Mouse (Mus musculus): ENCODE results near the gene Nkain4. TPM values are rescaled to one million over a fixed set of nuclear protein-coding genes. Genes with fewer than 3 reads are reported as not detected.

Nkain4 gene
- polyA plus RNA-seq, 1 experiment from 2014 or later: 89.6 TPM

GRCm38 (mm10) chr2:180928723-180929122 is 25.8 kb downstream of the Nkain4 start, which contains the start of gene Birc7:
Gene Birc7 (plus strand): TSS chr2:180929023.
- no peak within 1 kb of the TSS for H3K4me2 ChIP-seq (ENCODE audit: low read length)
- H3K4me1 ChIP-seq (ENCODE audit: control insufficient read depth, insufficient read depth, low read length): no peaks in the 10 kb centered on the region
- no peaks in the 10 kb centered on the region for H3K27me3 ChIP-seq (ENCODE audit: control insufficient read depth, insufficient read depth, low read length)
- no peaks in the 10 kb centered on the region for H3K9me3 ChIP-seq (ENCODE audit: control insufficient read depth, low read length)
- H3K27ac ChIP-seq (replicated peaks; ENCODE audit: low read depth, low read length): 0 out of 2 replicates have a peak within 1 kb of the TSS, but pooled peaks have one; percentile 13
- no peaks in the 10 kb centered on the region; the same call in 1 of the 2 replicates for H3K36me3 ChIP-seq (ENCODE audit: control insufficient read depth, insufficient read depth, low read length)
- no peak within 1 kb of the TSS for H3K9ac ChIP-seq (replicated peaks; ENCODE audit: low read length)
- WGBS: 35% methylated on average over 4 of the region's 4 CpGs
- no peak for DNase-seq
- H3K4me3 ChIP-seq (replicated peaks; ENCODE audit: low read depth, low read length): no peak within 1 kb of the TSS
- ATAC-seq (ENCODE audit: low FRiP score, low TSS enrichment): no peak

GRCm38 (mm10) chr2:180925176-180925575 is 29.3 kb downstream of the Nkain4 start:
- H3K9ac ChIP-seq (replicated peaks; ENCODE audit: low read length): no peak overlapping the region
- H3K9me3 ChIP-seq (ENCODE audit: control insufficient read depth, low read length): no peaks in the 10 kb centered on the region
- no peak overlapping the region for H3K27ac ChIP-seq (replicated peaks; ENCODE audit: low read depth, low read length)
- H3K36me3 ChIP-seq (ENCODE audit: control insufficient read depth, insufficient read depth, low read length): no peaks in the 10 kb centered on the region
- no peaks in the 10 kb centered on the region for H3K4me1 ChIP-seq (ENCODE audit: control insufficient read depth, insufficient read depth, low read length)
- H3K4me3 ChIP-seq (replicated peaks; ENCODE audit: low read depth, low read length): no peak overlapping the region
- H3K4me2 ChIP-seq (ENCODE audit: low read length): no peak overlapping the region
- DNase-seq: peak; percentile 89
- H3K27me3 ChIP-seq (ENCODE audit: control insufficient read depth, insufficient read depth, low read length): no peaks in the 10 kb centered on the region
- 4% methylated on average over 4 of the region's 4 CpGs for WGBS
- no peak for ATAC-seq (ENCODE audit: low FRiP score, low TSS enrichment)

GRCm38 (mm10) chr2:180922739-180923138 is 31.8 kb downstream of the Nkain4 start:
- WGBS: 89% methylated on average over 6 of the region's 6 CpGs
- no peaks in the 10 kb centered on the region for H3K27me3 ChIP-seq (ENCODE audit: control insufficient read depth, insufficient read depth, low read length)
- no peaks in the 10 kb centered on the region for H3K9me3 ChIP-seq (ENCODE audit: control insufficient read depth, low read length)
- peaks cover 9% of the 10 kb centered on the region; the same call in 1 of the 2 replicates for H3K4me1 ChIP-seq (ENCODE audit: control insufficient read depth, insufficient read depth, low read length)
- no peak overlapping the region for H3K27ac ChIP-seq (replicated peaks; ENCODE audit: low read depth, low read length)
- DNase-seq (no peak), ATAC-seq (ENCODE audit: low FRiP score, low TSS enrichment) (no peak)
- no peak overlapping the region for H3K4me3 ChIP-seq (replicated peaks; ENCODE audit: low read depth, low read length)
- no peak overlapping the region for H3K4me2 ChIP-seq (ENCODE audit: low read length)
- H3K9ac ChIP-seq (replicated peaks; ENCODE audit: low read length): no peak overlapping the region
- H3K36me3 ChIP-seq (ENCODE audit: control insufficient read depth, insufficient read depth, low read length): peaks cover 11% of the 10 kb centered on the region

GRCm38 (mm10) chr2:180920810-180921400 is 33.6 kb downstream of the Nkain4 start, which contains the start of gene Ythdf1:
Gene Ythdf1 (minus strand): TSS chr2:180920949.
- WGBS: under 1% methylated on average over 56 of the region's 56 CpGs
- H3K27me3 ChIP-seq (ENCODE audit: control insufficient read depth, insufficient read depth, low read length): no peaks in the 10 kb centered on the region
- ATAC-seq (ENCODE audit: low FRiP score, low TSS enrichment): peak; percentile 94
- H3K27ac ChIP-seq (replicated peaks; ENCODE audit: low read depth, low read length): peak within 1 kb of the TSS; percentile 70
- peak within 1 kb of the TSS; percentile 98 for H3K4me3 ChIP-seq (replicated peaks; ENCODE audit: low read depth, low read length)
- H3K4me1 ChIP-seq (ENCODE audit: control insufficient read depth, insufficient read depth, low read length): peaks cover 9% of the 10 kb centered on the region; the same call in 1 of the 2 replicates
- H3K9ac ChIP-seq (replicated peaks; ENCODE audit: low read length): peak within 1 kb of the TSS; percentile 95
- H3K9me3 ChIP-seq (ENCODE audit: control insufficient read depth, low read length): no peaks in the 10 kb centered on the region
- H3K4me2 ChIP-seq (ENCODE audit: low read length): peak within 1 kb of the TSS; percentile 93
- peak; percentile 99 for DNase-seq
- H3K36me3 ChIP-seq (ENCODE audit: control insufficient read depth, insufficient read depth, low read length): peaks cover 27% of the 10 kb centered on the region

GRCm38 (mm10) chr2:180919913-180920809 is 34.3 kb downstream of the Nkain4 start:
- Histone ChIP-seq H3K4me3 (replicated peaks; ENCODE audit: low read depth, low read length) (peak overlapping the region; percentile 98), H3K36me3 (ENCODE audit: control insufficient read depth, insufficient read depth, low read length) (peaks cover 34% of the 10 kb centered on the region), H3K27me3 (ENCODE audit: control insufficient read depth, insufficient read depth, low read length) (no peaks in the 10 kb centered on the region), H3K4me1 (ENCODE audit: control insufficient read depth, insufficient read depth, low read length) (peaks cover 9% of the 10 kb centered on the region; the same call in 1 of the 2 replicates), H3K27ac (replicated peaks; ENCODE audit: low read depth, low read length) (peak overlapping the region; percentile 70), H3K9me3 (ENCODE audit: control insufficient read depth, low read length) (no peaks in the 10 kb centered on the region), H3K9ac (replicated peaks; ENCODE audit: low read length) (peak overlapping the region; percentile 95), H3K4me2 (ENCODE audit: low read length) (peak overlapping the region; percentile 93)
- WGBS: 1% methylated on average over 61 of the region's 61 CpGs
- ATAC-seq (ENCODE audit: low FRiP score, low TSS enrichment) (peak; percentile 74), DNase-seq (no peak)

GRCm38 (mm10) chr2:180915886-180916433 is 38.5 kb downstream of the Nkain4 start:
- no peaks in the 10 kb centered on the region for H3K9me3 ChIP-seq (ENCODE audit: control insufficient read depth, low read length)
- ATAC-seq (ENCODE audit: low FRiP score, low TSS enrichment): no peak
- H3K4me2 ChIP-seq (ENCODE audit: low read length): no peak overlapping the region
- no peak overlapping the region for H3K27ac ChIP-seq (replicated peaks; ENCODE audit: low read depth, low read length)
- H3K36me3 ChIP-seq (ENCODE audit: control insufficient read depth, insufficient read depth, low read length): peaks cover 72% of the 10 kb centered on the region
- H3K4me1 ChIP-seq (ENCODE audit: control insufficient read depth, insufficient read depth, low read length): peaks cover 9% of the 10 kb centered on the region; the same call in 1 of the 2 replicates
- H3K9ac ChIP-seq (replicated peaks; ENCODE audit: low read length): no peak overlapping the region
- H3K27me3 ChIP-seq (ENCODE audit: control insufficient read depth, insufficient read depth, low read length): no peaks in the 10 kb centered on the region
- no peak overlapping the region for H3K4me3 ChIP-seq (replicated peaks; ENCODE audit: low read depth, low read length)
- no peak for DNase-seq
- WGBS: 86% methylated on average over 3 of the region's 3 CpGs

- Histone ChIP-seq H3K27ac (replicated peaks; ENCODE audit: low read depth, low read length) (no peak overlapping the region), H3K9me3 (ENCODE audit: control insufficient read depth, low read length) (no peaks in the 10 kb centered on the region), H3K9ac (replicated peaks; ENCODE audit: low read length) (no peak overlapping the region), H3K36me3 (ENCODE audit: control insufficient read depth, insufficient read depth, low read length) (peaks cover 76% of the 10 kb centered on the region), H3K4me2 (ENCODE audit: low read length) (no peak overlapping the region), H3K4me3 (replicated peaks; ENCODE audit: low read depth, low read length) (no peak overlapping the region), H3K27me3 (ENCODE audit: control insufficient read depth, insufficient read depth, low read length) (no peaks in the 10 kb centered on the region), H3K4me1 (ENCODE audit: control insufficient read depth, insufficient read depth, low read length) (0 out of 2 replicates have a peak, but pooled peaks cover 4% of the 10 kb centered on the region)
- no peak for DNase-seq
- no peak for ATAC-seq (ENCODE audit: low FRiP score, low TSS enrichment)
- WGBS: 95% methylated on average over 12 of the region's 12 CpGs
These were observed 43.6 kb downstream of the Nkain4 start for GRCm38 (mm10) chr2:180910928-180911327.

GRCm38 (mm10) chr2:180905556-180906221 is 48.8 kb downstream of the Nkain4 start:
- H3K4me3 ChIP-seq (replicated peaks; ENCODE audit: low read depth, low read length): no peak overlapping the region
- DNase-seq (no peak), ATAC-seq (ENCODE audit: low FRiP score, low TSS enrichment) (no peak)
- no peak overlapping the region for H3K9ac ChIP-seq (replicated peaks; ENCODE audit: low read length)
- H3K4me1 ChIP-seq (ENCODE audit: control insufficient read depth, insufficient read depth, low read length): 0 out of 2 replicates have a peak, but pooled peaks cover 4% of the 10 kb centered on the region
- no peak overlapping the region for H3K27ac ChIP-seq (replicated peaks; ENCODE audit: low read depth, low read length)
- no peak overlapping the region for H3K4me2 ChIP-seq (ENCODE audit: low read length)
- WGBS: 67% methylated on average over 5 of the region's 5 CpGs
- no peaks in the 10 kb centered on the region for H3K9me3 ChIP-seq (ENCODE audit: control insufficient read depth, low read length)
- H3K36me3 ChIP-seq (ENCODE audit: control insufficient read depth, insufficient read depth, low read length): peaks cover 43% of the 10 kb centered on the region
- no peaks in the 10 kb centered on the region for H3K27me3 ChIP-seq (ENCODE audit: control insufficient read depth, insufficient read depth, low read length)
